Mouse (Mus musculus) thymus, adult 2 months (tissue): Measurements from ENCODE around the gene Usp6nl. TPM values are rescaled to one million over a fixed set of nuclear protein-coding genes. Genes with fewer than 3 reads are reported as not detected.

Experiments used
- DNase-seq: peaks from one replicate; pipeline ENCODE4 v3.0.0; 2021
- H3K27ac ChIP-seq: fragments of 200-500 bp; 2 replicates; pipeline ENCODE4 v1.5.1; 2012; ENCODE audit warnings: low read length, control low read depth; ENCODE audit not compliant: control insufficient read depth, insufficient read depth
- H3K27me3 ChIP-seq: fragments of 200-500 bp; 2 replicates; pipeline ENCODE4 v1.6.1; 2012; ENCODE audit warnings: mild to moderate bottlenecking, low read length, moderate library complexity, mixed read lengths; ENCODE audit not compliant: control insufficient read depth, insufficient read depth
- H3K36me3 ChIP-seq: fragments of 200-500 bp; 2 replicates; pipeline ENCODE4 v1.6.1; 2012; ENCODE audit warnings: mild to moderate bottlenecking, low read length, moderate library complexity; ENCODE audit not compliant: control insufficient read depth, insufficient read depth
- H3K4me1 ChIP-seq: fragments of 200-500 bp; replicated peaks from 2 replicates; pipeline ENCODE4 v1.6.1; 2012; ENCODE audit warnings: low read length; ENCODE audit not compliant: control insufficient read depth, insufficient read depth
- H3K4me3 ChIP-seq: fragments of 200-500 bp; 2 replicates; pipeline ENCODE4 v1.5.1; 2012; ENCODE audit warnings: mild to moderate bottlenecking, low read length, control low read depth, moderate library complexity; ENCODE audit not compliant: control insufficient read depth, insufficient read depth
- CTCF ChIP-seq: fragments of 200-500 bp; IDR thresholded peaks from 2 replicates; pipeline ENCODE4 v1.5.1; 2012; ENCODE audit warnings: mild to moderate bottlenecking, control low read depth, low read length, moderate library complexity, borderline replicate concordance; ENCODE audit not compliant: control insufficient read depth, poor library complexity, insufficient read depth; ENCODE audit errors: extremely low read depth
- POLR2A ChIP-seq: fragments of 200-500 bp; IDR thresholded peaks from 2 replicates; pipeline ENCODE4 v1.6.1; 2012; ENCODE audit warnings: mild to moderate bottlenecking, low read length, control low read depth, moderate library complexity; ENCODE audit not compliant: control insufficient read depth, poor library complexity, insufficient read depth; ENCODE audit errors: extremely low read depth
- WGBS: fragments of 180-500 bp; shearing (Covaris S2); methylation state at CpG from one replicate; pipeline ENCODE4 v1.1.7; 2018; 5-methylcytosine and 5-hydroxymethylcytosine counted together
- polyA plus RNA-seq: library from polyadenylated mRNA; depleted of rRNA; stranded (reverse); fragments of >200 nt; gene quantifications from 2 replicates; pipeline ENCODE4 v1.2.3, GENCODE M21; 2012

The Usp6nl gene
- polyA plus RNA-seq, 1 experiment, result 7.2 TPM

- no peak for DNase-seq
- H3K36me3 ChIP-seq, result no peaks in the 10 kb centered on the region
- no peaks in the 10 kb centered on the region for H3K4me1 ChIP-seq
- H3K27me3 ChIP-seq, result no peaks in the 10 kb centered on the region
- WGBS, result 83% methylated on average over 10 of the region's 10 CpGs
- H3K27ac ChIP-seq, result no peak overlapping the region
- TF ChIP-seq POLR2A (no peak), CTCF (no peak)
- no peak overlapping the region for H3K4me3 ChIP-seq
Observed at GRCm38 (mm10) chr2:6463772-6464661, 141.6 kb downstream of the Usp6nl start.

- DNase-seq, result no peak
- no peaks in the 10 kb centered on the region for H3K27me3 ChIP-seq
- TF ChIP-seq CTCF (no peak), POLR2A (no peak)
- no peak overlapping the region for H3K27ac ChIP-seq
- H3K36me3 ChIP-seq, result no peaks in the 10 kb centered on the region
- WGBS, result 91% methylated on average over 6 of the region's 6 CpGs
- H3K4me1 ChIP-seq, result no peaks in the 10 kb centered on the region
- no peak overlapping the region for H3K4me3 ChIP-seq
Observed at GRCm38 (mm10) chr2:6466396-6466795, 143.9 kb downstream of the Usp6nl start.

GRCm38 (mm10) chr2:6467318-6467717 is 144.9 kb downstream of the Usp6nl start:
- WGBS, result 97% methylated on average over 3 of the region's 3 CpGs
- no peak overlapping the region for H3K4me3 ChIP-seq
- no peak for TF ChIP-seq POLR2A
- TF ChIP-seq CTCF, result no peak
- H3K36me3 ChIP-seq, result no peaks in the 10 kb centered on the region
- no peaks in the 10 kb centered on the region for H3K27me3 ChIP-seq
- DNase-seq, result no peak
- H3K27ac ChIP-seq, result no peak overlapping the region
- no peaks in the 10 kb centered on the region for H3K4me1 ChIP-seq

- Histone ChIP-seq H3K4me1 (no peaks in the 10 kb centered on the region), H3K27me3 (no peaks in the 10 kb centered on the region), H3K27ac (no peak overlapping the region), H3K4me3 (no peak overlapping the region), H3K36me3 (no peaks in the 10 kb centered on the region)
- TF ChIP-seq CTCF (peak; percentile 55; the same call in 1 of the 2 replicates), POLR2A (no peak)
- DNase-seq, result peak; percentile 70
- 30% methylated on average over 9 of the region's 9 CpGs for WGBS
Observed at GRCm38 (mm10) chr2:6469164-6469563, 146.7 kb downstream of the Usp6nl start.

- Histone ChIP-seq H3K27ac (no peak overlapping the region), H3K4me1 (no peaks in the 10 kb centered on the region), H3K27me3 (no peaks in the 10 kb centered on the region), H3K36me3 (no peaks in the 10 kb centered on the region), H3K4me3 (no peak overlapping the region)
- WGBS, result 79% methylated on average over 4 of the region's 4 CpGs
- TF ChIP-seq CTCF (no peak), POLR2A (no peak)
- DNase-seq, result no peak
Observed at GRCm38 (mm10) chr2:6471110-6471611, 148.7 kb downstream of the Usp6nl start.

GRCm38 (mm10) chr2:6473829-6474228 is 151.4 kb downstream of the Usp6nl start:
- TF ChIP-seq POLR2A, result no peak
- TF ChIP-seq CTCF, result no peak
- H3K27ac ChIP-seq, result no peak overlapping the region
- WGBS, result 32% methylated on average over 5 of the region's 5 CpGs
- H3K4me1 ChIP-seq, result peaks cover 11% of the 10 kb centered on the region
- H3K36me3 ChIP-seq, result no peaks in the 10 kb centered on the region
- H3K4me3 ChIP-seq, result no peak overlapping the region
- DNase-seq, result peak; percentile 9
- H3K27me3 ChIP-seq, result no peaks in the 10 kb centered on the region
